Mouse (Mus musculus) CH12.LX (cell line): ENCODE results near the gene Hsd17b14. TPM values are rescaled to one million over a fixed set of nuclear protein-coding genes. Genes with fewer than 3 reads are reported as not detected.

ENCODE experiments used
- DNase-seq: peaks from one replicate; pipeline ENCODE4 v3.0.0-alpha.2; 2013; ENCODE audit errors: extremely low read depth
- H3K27ac ChIP-seq: 2 replicates; pipeline ENCODE4 v1.5.1; 2012; ENCODE audit warnings: low read depth, mild to moderate bottlenecking, control low read depth, moderate library complexity; ENCODE audit not compliant: insufficient read depth
- H3K27me3 ChIP-seq: replicated peaks from 2 replicates; pipeline ENCODE3; 2012; ENCODE audit warnings: inconsistent platforms
- H3K36me3 ChIP-seq, 2 experiments: replicated peaks in 1 of 2; 2 replicates each; pipeline versions ENCODE3 to v1.6.1; 2012; ENCODE audit warnings: inconsistent platforms in 1 of 2, low read length in 1 of 2, mild to moderate bottlenecking in 1 of 2, mixed read lengths in 1 of 2, moderate library complexity in 1 of 2; ENCODE audit not compliant: control insufficient read depth in 1 of 2, insufficient read depth in 1 of 2
- H3K4me1 ChIP-seq, 2 experiments: 2 replicates each; pipeline ENCODE4 v1.6.1; 2012; ENCODE audit warnings: inconsistent platforms in 1 of 2, moderate library complexity in 1 of 2; ENCODE audit not compliant: insufficient read depth in 2 of 2, control insufficient read depth in 1 of 2
- H3K4me2 ChIP-seq: 2 replicates; pipeline ENCODE4 v1.6.1; 2012; ENCODE audit warnings: low read depth, mild to moderate bottlenecking, control low read depth; ENCODE audit not compliant: poor library complexity, insufficient read depth, severe bottlenecking
- H3K4me3 ChIP-seq, 3 experiments: fragments of 150-350 bp in 1 of 3; sonication (generic) in 1 of 3; replicated peaks in 1 of 3; 2 replicates each; pipeline versions ENCODE3 to v1.5.1; 2011 to 2012; ENCODE audit warnings: low read depth in 2 of 3, low read length in 2 of 3, mild to moderate bottlenecking in 2 of 3, moderate library complexity in 2 of 3, control low read depth in 1 of 3, improper control_type of control experiment in 1 of 3, inconsistent platforms in 1 of 3, mixed read lengths in 1 of 3; ENCODE audit not compliant: poor library complexity in 1 of 3
- H3K79me2 ChIP-seq: replicated peaks from 2 replicates; pipeline ENCODE4 v1.6.1; 2012; ENCODE audit warnings: mild to moderate bottlenecking, moderate library complexity; ENCODE audit not compliant: control insufficient read depth, poor library complexity, insufficient read depth, severe bottlenecking; ENCODE audit errors: extremely low read depth
- H3K9ac ChIP-seq: 2 replicates; pipeline ENCODE4 v1.6.1; 2012; ENCODE audit warnings: low read depth, mild to moderate bottlenecking, control low read depth, moderate library complexity; ENCODE audit not compliant: insufficient read depth
- H3K9me3 ChIP-seq: replicated peaks from 2 replicates; pipeline ENCODE3; 2012; ENCODE audit warnings: low read length, inconsistent platforms, mixed read lengths
- BHLHE40 ChIP-seq: IDR thresholded peaks from 2 replicates; pipeline ENCODE4 v1.6.1; 2011; ENCODE audit warnings: mild to moderate bottlenecking, low read depth, low read length, improper control_type of control experiment
- CHD1 ChIP-seq: IDR thresholded peaks from 2 replicates; pipeline ENCODE4 v1.6.1; 2012; ENCODE audit warnings: low read depth, low read length, improper control_type of control experiment, inconsistent platforms
- CHD2 ChIP-seq: IDR thresholded peaks from 2 replicates; pipeline ENCODE4 v1.6.1; 2011; ENCODE audit warnings: low read length, improper control_type of control experiment
- CTCF ChIP-seq, 2 experiments: IDR thresholded peaks in 1 of 2; conservative IDR thresholded peaks in 1 of 2; 2 replicates each; pipeline ENCODE4 v1.5.1; 2011 to 2012; ENCODE audit warnings: low read depth in 2 of 2, low read length in 2 of 2, improper control_type of control experiment in 1 of 2, inconsistent platforms in 1 of 2, mild to moderate bottlenecking in 1 of 2, moderate library complexity in 1 of 2
- E2F4 ChIP-seq: IDR thresholded peaks from 2 replicates; pipeline ENCODE4 v1.6.1; 2011; ENCODE audit warnings: low read depth, low read length, improper control_type of control experiment; ENCODE audit not compliant: insufficient replicate concordance
- EP300 ChIP-seq: IDR thresholded peaks from 2 replicates; pipeline ENCODE4 v1.6.1; 2011; ENCODE audit warnings: low read length, improper control_type of control experiment
- GABPA ChIP-seq: IDR thresholded peaks from 2 replicates; pipeline ENCODE4 v1.6.1; 2012; ENCODE audit warnings: low read depth, low read length, improper control_type of control experiment, inconsistent platforms; ENCODE audit not compliant: insufficient replicate concordance
- JUN ChIP-seq: IDR thresholded peaks from 2 replicates; pipeline ENCODE4 v1.6.1; 2011; ENCODE audit warnings: low read depth, mild to moderate bottlenecking, low read length, improper control_type of control experiment, moderate library complexity; ENCODE audit not compliant: insufficient read depth
- KAT2A ChIP-seq: IDR thresholded peaks from 2 replicates; pipeline ENCODE4 v1.6.1; 2012; ENCODE audit warnings: low read length, improper control_type of control experiment, inconsistent platforms; ENCODE audit not compliant: insufficient replicate concordance
- MAX ChIP-seq: IDR thresholded peaks from 2 replicates; pipeline ENCODE4 v1.6.1; 2011; ENCODE audit warnings: low read length, improper control_type of control experiment
- MEF2A ChIP-seq: IDR thresholded peaks from 2 replicates; pipeline ENCODE4 v1.6.1; 2014; ENCODE audit warnings: low read depth, mild to moderate bottlenecking, inconsistent platforms, low read length, improper control_type of control experiment, borderline replicate concordance
- MYC ChIP-seq: IDR thresholded peaks from 2 replicates; pipeline ENCODE4 v1.6.1; 2011; ENCODE audit warnings: low read depth, mild to moderate bottlenecking, improper control_type of control experiment, low read length
- NELFE ChIP-seq: IDR thresholded peaks from 2 replicates; pipeline ENCODE4 v1.6.1; 2011; ENCODE audit warnings: low read depth, low read length, improper control_type of control experiment
- NRF1 ChIP-seq: IDR thresholded peaks from 2 replicates; pipeline ENCODE4 v1.6.1; 2014; ENCODE audit warnings: low read depth, mild to moderate bottlenecking, inconsistent platforms, low read length, improper control_type of control experiment, moderate library complexity
- POLR2A ChIP-seq: IDR thresholded peaks from 2 replicates; pipeline ENCODE4 v1.6.1; 2011; ENCODE audit warnings: low read depth, mild to moderate bottlenecking, improper control_type of control experiment, low read length
- POLR2AphosphoS2 ChIP-seq: IDR thresholded peaks from 2 replicates; pipeline ENCODE4 v1.6.1; 2011; ENCODE audit warnings: low read depth, low read length, improper control_type of control experiment
- RAD21 ChIP-seq: IDR thresholded peaks from 2 replicates; pipeline ENCODE4 v1.6.1; 2011; ENCODE audit warnings: low read depth, mild to moderate bottlenecking, low read length, improper control_type of control experiment, moderate library complexity
- SMC3 ChIP-seq: IDR thresholded peaks from 2 replicates; pipeline ENCODE4 v1.6.1; 2011; ENCODE audit warnings: low read depth, low read length, improper control_type of control experiment
- TBP ChIP-seq: conservative IDR thresholded peaks from 2 replicates; pipeline ENCODE4 v1.6.1; 2011; ENCODE audit warnings: low read depth, low read length, improper control_type of control experiment
- UBTF ChIP-seq: IDR thresholded peaks from 2 replicates; pipeline ENCODE4 v1.6.1; 2012; ENCODE audit warnings: low read depth, mild to moderate bottlenecking, inconsistent platforms, low read length, improper control_type of control experiment, moderate library complexity
- USF1 ChIP-seq: IDR thresholded peaks from 2 replicates; pipeline ENCODE4 v1.6.1; 2014; ENCODE audit warnings: low read depth, mild to moderate bottlenecking, inconsistent platforms, low read length, improper control_type of control experiment
- USF2 ChIP-seq: conservative IDR thresholded peaks from 2 replicates; pipeline ENCODE4 v1.6.1; 2011; ENCODE audit warnings: low read depth, low read length, improper control_type of control experiment
- ZKSCAN1 ChIP-seq: IDR thresholded peaks from 2 replicates; pipeline ENCODE4 v1.6.1; 2012; ENCODE audit warnings: low read depth, inconsistent platforms, low read length, improper control_type of control experiment, borderline replicate concordance
- ZMIZ1 ChIP-seq: IDR thresholded peaks from 2 replicates; pipeline ENCODE4 v1.6.1; 2012; ENCODE audit warnings: low read depth, mild to moderate bottlenecking, inconsistent platforms, low read length, improper control_type of control experiment
- ZNF384 ChIP-seq: IDR thresholded peaks from 2 replicates; pipeline ENCODE4 v1.6.1; 2012; ENCODE audit warnings: low read depth, low read length, improper control_type of control experiment, inconsistent platforms
- dilution Hi-C: fragments of 300-500 bp; cut with MboI; formaldehyde crosslinking; loops from 2 replicates; pipeline ENCODE4 v1.14.3; 2020; ENCODE audit warnings: low sequenced_read_pairs; ENCODE audit not compliant: extremely low pct_unique_long_range_greater_than_20kb, extremely low pct_ligation_motif_present
- in situ Hi-C: fragments of 300-500 bp; cut with MboI; formaldehyde crosslinking; loops from 3 replicates; pipeline ENCODE4 v1.14.3; 2019; ENCODE audit warnings: low sequenced_read_pairs, low pct_ligation_motif_present, low pct_unique_long_range_greater_than_20kb, mixed read lengths
- polyA plus RNA-seq: library from polyadenylated mRNA; unstranded; fragments of >175 nt; gene quantifications from 2 replicates; pipeline ENCODE4 v1.2.1, GENCODE M21; 2012; ENCODE audit warnings: low read depth; ENCODE audit not compliant: insufficient read length
- total RNA-seq, 2 experiments: library from RNA; depleted of rRNA; stranded (reverse); fragments of 300-350 nt in 1 of 2; fragments of >200 nt in 1 of 2; gene quantifications; 2 replicates each; pipeline ENCODE4 v1.2.3; 2012 to 2014

The Hsd17b14 gene
- total and polyA plus RNA-seq, 3 experiments = 2.3 TPM; not detected in 2

GRCm38 (mm10) chr7:45589898-45590297, 35.2 kb downstream of the Hsd17b14 start:
- in situ Hi-C loops = loop anchor here (5.0 to 10.0 kb wide), 2 partner anchors 65 to 92 kb away; partner anchors contain the start of genes Ntn5, Plekha4 and Ppp1r15a
- H3K27ac ChIP-seq = no peak overlapping the region
- dilution Hi-C loops = no loop called here

GRCm38 (mm10) chr7:45590874-45591273, 36.2 kb downstream of the Hsd17b14 start:
- no peak overlapping the region for H3K4me3 ChIP-seq
- no peak overlapping the region for H3K27ac ChIP-seq
- H3K9ac ChIP-seq = no peak overlapping the region
- H3K4me2 ChIP-seq = no peak overlapping the region
- peaks cover 0 to 40% of the 10 kb centered on the region in 2 experiments; a peak in 3 of 4 replicates for H3K4me1 ChIP-seq
- no peaks in the 10 kb centered on the region for H3K9me3 ChIP-seq
- TF ChIP-seq POLR2A (no peak), ZKSCAN1 (no peak), CHD2 (no peak), RAD21 (peak; percentile 23; the same call in 1 of the 2 replicates), JUN (no peak), MAX (no peak), CTCF (conservative IDR thresholded peaks at IDR 0.05 in 1 of 2, IDR thresholded peaks at IDR 0.05 in 1 of 2; ENCODE audit: low read depth in 2 of 2, low read length in 2 of 2) (peak in 1 of 2 experiments; percentile 58; a peak in 2 of 4 replicates), USF2 (no peak), POLR2AphosphoS2 (no peak), ZNF384 (no peak), MEF2A (no peak), BHLHE40 (no peak), GABPA (no peak), ZMIZ1 (no peak), USF1 (no peak)
- DNase-seq = no peak
- H3K79me2 ChIP-seq = no peaks in the 10 kb centered on the region
- dilution Hi-C loops (no loop called here), in situ Hi-C loops (loop anchor here (5.0 kb wide), 1 partner anchor 91 kb away; the partner anchor contains the start of gene Ntn5)
- H3K36me3 ChIP-seq = peaks cover 11 to 38% of the 10 kb centered on the region in 2 experiments
- no peaks in the 10 kb centered on the region for H3K27me3 ChIP-seq

More at GRCm38 (mm10) chr7:45589898-45590297, 35.2 kb downstream of the Hsd17b14 start:
- DNase-seq = no peak
- TF ChIP-seq UBTF (no peak), TBP (no peak), SMC3 (no peak), EP300 (no peak), CHD1 (no peak), ZKSCAN1 (no peak), NRF1 (no peak), MYC (no peak), E2F4 (no peak), NELFE (no peak), KAT2A (no peak), POLR2A (no peak), ZNF384 (no peak)
- Histone ChIP-seq H3K4me2 (no peak overlapping the region), H3K27me3 (no peaks in the 10 kb centered on the region), H3K36me3 (peaks cover 18 to 48% of the 10 kb centered on the region in 2 experiments), H3K9me3 (no peaks in the 10 kb centered on the region), H3K4me1 (peaks cover 0 to 32% of the 10 kb centered on the region in 2 experiments; a peak in 3 of 4 replicates), H3K79me2 (no peaks in the 10 kb centered on the region), H3K9ac (no peak overlapping the region), H3K4me3 (no peak overlapping the region)
